Mouse (Mus musculus) urinary bladder, postnatal 10 days (tissue): ENCODE measurements around the gene Srgap2.
"Not testable (repeated sequence)": the region's sequence is repeated elsewhere in the genome, so short reads cannot be mapped to it uniquely, and the experiment has no call there.

ENCODE experiments used
- DNase-seq: peaks from one replicate; pipeline ENCODE4 v3.0.0; 2022; ENCODE audit warnings: low spot score

The Srgap2 gene

DNA sequence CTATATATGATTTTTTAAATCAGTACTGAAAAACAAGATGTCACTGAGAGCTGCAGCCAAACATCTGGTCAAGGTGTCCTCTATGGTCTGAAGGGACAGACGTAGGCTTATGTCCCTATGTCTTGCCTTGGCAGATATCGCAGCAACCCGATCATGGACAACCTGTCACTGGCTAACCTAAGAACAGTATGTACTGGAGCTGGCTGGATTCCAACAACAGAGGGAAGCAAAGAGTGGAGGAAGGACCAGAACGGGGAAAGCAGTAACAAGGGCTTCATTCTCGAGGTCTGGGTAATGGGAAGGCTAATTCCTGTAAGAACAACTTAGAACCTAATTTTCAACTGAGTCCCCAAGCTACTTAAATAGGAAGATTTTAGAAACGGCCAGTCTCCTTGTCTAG lies 238.2 kb downstream of the Srgap2 start:
- DNase-seq = no peak

DNA sequence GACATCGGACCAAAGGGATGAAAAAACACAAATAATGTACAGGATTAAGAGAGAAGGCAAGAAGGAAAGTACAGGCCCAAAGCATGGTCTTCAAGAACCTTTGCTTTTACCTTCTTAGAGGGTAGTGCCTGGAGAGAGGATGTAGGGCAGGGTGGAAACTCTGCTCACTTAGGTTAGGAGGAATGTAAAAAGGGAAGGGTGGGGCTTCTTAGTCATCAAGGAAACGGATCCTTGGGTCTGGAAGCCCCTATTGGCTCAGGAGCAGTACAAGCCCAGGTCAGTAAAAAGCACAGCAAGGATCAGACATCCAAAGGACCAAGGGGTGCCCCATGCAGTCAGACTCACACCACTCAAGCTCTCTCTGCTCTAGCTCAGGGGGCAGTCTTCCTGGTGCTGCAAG lies 239.9 kb downstream of the Srgap2 start:
- no peak for DNase-seq

DNA sequence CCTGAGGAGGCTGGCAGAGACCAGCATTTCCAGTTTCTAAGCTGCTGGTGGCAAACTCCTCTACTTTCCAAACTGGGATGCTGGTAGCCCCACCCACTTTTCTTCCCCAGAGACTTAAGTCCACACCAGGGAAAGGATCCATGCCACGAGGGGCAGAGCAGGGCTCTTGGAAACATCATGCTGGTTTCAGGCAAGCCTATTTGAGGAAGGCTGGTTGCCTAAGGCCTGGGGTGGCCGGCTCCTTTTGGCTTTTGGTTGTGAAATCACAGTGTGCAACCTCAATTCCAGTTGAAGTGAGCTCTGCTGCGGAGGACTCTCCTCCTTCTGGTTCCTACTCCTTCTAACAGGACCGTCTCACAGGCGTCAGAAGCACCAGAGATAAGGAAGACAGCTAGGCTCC lies 240.3 kb downstream of the Srgap2 start:
- DNase-seq = no peak

DNA sequence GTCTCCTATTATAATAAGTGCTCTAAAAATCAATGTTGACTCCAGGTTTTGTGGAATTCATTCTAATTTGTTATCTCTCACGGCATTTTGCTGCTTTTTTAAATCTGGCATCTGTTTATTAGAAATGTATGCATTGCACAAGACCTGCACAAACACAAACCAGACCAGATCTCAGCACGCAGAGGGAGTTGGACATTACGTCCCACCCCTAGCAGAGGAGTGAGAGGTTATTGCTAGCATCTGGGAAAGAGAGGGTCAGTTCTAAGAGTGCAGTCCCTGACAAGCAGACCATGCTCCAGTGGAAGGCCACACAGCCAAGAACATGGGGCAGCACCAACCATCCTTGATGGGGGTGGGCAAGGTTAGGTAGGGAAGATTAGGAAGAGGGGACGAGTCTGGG lies 242.5 kb downstream of the Srgap2 start:
- no peak for DNase-seq

DNA sequence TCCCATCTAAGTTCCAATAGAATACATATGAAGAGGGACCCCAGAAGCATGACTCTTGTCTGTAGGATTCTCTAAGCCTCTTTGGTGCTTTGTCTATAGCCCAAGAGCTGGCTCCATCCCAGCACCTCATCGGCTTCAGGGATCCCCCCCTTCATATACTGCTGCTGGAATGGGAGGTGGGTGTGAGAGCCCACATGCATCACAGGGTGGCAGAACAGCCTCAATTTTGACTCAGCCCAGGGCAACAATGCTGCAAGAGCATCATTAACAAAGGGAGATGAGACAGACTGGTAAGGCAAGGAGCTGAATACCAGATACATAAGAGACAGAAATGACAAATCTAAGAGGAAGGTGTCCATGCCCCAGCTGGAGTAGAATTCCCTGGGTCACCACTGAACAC lies 243.0 kb downstream of the Srgap2 start:
- DNase-seq = no peak

DNA sequence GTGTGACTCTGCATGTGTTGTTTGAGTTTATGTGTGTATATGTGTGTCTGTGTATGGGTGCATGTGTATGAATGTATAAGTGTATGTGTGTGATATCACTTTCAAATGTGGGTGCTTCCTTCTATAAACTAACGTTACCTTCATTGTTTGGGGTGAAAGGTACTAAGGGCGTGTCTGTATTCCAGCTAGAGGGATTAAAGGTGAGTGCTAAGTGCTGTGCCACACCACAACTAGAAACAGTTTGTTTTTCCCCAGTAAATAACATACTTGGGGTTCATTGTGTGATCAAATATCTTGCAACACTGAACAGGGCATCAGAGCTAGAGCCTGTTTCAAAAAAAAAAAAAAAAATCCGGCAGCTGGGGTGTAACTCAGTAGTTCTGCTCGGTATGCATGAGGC lies 245.4 kb downstream of the Srgap2 start:
- DNase-seq = no peak

DNA sequence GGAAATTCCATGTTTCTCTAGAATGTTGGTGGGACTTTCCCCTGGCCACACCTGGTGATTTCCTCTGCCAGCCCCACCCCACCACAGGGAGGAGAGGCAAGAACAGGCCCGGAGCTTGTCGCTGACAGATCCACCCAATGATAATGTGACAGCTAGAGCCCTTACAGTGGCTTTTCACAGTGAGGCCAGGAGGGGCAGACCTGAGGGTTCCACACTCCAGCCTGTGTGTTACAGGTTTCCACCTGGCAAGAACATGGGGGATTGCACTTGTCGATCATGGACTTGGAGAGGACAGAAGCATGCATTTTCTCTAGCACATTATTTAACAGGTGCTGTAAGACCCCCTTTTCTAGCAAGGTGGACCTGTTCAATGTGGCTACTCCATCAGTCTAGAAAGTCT lies 246.9 kb downstream of the Srgap2 start:
- DNase-seq = no peak

DNA sequence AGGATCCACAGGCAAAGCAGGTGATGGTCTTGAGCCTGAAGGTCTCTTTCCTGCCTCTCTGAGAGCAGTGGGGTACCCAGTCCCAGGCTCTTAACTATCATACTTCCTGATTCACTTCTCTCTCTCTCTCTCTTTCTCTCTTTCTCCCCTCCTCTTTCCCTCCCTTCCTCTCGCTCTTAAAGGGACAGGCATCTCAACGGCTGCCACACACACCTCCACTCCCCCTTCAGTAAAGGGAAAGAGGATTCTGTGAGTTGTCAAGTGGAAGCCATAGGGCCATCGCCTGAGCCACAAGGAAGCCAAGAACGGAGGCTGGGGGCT lies 247.7 kb downstream of the Srgap2 start, which contains the start of gene Ikbke:
Gene Ikbke, minus strand, starts transcription at position 151 of the 321 bp plus-strand sequence.
- DNase-seq = no peak

DNA sequence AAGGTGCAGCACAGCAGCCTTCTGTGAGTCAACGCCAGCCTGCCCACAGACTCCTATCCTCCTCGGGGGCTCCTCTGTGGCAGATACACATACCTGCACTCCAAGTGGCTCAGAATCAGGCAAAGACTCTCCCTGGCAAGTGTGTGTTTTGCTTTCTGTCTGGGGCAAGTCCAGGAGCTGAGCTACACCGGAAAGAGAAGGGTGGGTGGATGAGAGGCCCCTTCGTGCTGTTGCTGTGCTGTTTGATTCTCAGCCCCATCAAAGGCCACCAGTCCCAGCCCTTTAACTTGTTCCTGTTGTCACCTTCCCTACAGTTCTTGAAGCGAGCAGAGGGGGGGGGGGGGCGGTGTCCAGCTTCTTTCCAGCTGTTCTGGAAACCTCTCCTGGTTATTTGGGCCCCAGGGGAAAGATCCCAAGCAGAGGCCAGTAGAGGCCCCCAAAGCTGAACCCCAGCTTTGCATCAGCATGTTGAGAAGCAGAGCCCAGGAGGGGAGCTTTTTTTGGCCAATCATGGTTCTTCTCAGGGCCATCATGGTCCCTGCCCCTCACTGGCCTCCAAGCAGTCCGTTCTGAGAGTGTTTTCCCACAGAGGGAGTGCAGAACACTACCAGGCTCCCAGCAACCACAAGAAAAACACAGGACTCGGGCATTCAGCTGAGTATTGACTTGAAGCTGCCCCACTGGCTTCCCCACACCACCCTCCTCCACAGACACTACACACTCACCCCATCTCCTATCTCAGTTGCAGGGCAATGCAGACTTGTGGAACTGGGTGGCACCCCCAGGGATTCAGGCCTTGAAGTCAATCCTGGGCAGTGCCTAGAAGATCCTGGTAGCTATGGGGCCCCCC lies 248.3 kb downstream of the Srgap2 start:
- DNase-seq = no peak

DNA sequence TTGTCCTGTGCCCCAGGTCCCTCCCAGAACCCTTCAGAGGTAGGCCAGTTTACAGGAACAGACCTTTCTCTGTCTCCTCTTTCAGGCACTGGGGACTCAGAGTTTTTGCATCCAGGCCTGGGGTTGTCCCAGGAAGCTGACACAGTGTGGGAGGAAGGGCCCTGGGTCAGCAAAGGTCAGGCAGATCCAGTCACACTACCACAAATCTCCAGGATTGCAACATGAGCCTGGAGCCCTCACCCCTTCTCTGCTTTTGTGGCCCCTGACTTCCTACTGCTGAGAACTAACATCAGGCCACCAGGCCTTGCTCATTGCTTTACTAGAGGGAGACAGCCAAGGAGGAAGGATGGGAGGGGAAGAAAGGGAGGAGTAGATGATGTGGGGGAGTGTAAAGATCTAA lies 250.3 kb downstream of the Srgap2 start:
- DNase-seq = no peak

DNA sequence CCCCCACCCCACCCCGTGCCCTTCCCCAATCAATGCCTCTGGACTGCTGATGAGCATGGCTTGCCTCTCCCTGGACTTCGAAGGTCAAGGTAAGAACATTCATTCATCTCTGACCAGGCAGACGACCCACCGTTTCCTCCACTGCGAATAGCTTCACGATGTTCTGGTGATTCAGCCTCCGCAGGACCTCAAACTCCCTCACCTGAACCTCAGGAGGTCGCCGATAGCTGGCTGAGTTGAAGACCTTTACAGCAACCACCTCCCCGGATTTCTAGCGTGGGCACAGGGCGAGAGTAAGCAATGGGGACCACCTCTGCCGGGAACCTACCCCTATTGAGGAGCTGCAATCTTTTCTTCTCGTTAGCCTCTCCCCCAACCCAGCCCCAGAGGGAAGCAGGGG lies 251.6 kb downstream of the Srgap2 start:
- no peak for DNase-seq

DNA sequence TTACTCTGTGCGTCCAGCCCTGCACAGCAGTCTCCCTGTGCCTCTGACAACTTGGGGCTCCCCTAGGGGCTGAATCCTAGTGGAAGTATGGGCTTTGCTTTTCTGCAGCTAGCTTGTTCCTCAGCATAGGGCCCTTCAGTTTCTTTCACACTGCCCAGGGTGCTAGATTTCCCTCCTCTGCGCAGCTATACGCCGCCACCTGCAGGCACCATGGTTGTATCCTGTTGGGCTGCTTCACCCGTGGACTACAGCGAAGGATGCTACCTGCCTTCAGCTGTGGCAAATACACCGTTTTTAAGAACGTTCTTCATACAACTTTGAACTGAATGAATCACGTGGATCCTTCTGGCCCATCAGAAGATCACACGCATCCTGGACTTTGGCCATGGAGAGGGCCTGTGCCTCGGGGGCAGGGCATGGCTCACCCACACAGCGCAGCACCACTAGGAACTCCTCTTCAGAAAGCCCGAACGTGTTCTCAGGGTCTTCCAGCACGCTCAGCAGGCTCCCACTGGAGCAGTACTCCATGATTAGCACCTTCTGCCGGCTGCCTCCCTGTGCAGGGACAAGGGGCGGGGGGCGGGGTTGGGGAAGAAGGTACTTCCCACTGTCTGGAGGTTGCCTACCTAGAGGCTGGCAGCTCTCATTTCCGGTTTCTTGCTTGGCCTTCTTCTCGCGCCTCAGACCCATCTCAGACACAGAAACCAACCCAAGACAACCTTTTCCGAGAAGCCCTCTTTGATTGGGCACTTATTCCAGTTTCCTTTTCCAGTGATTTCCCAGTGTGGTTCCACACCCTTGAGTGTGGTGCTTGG lies 252.2 kb downstream of the Srgap2 start:
- no peak for DNase-seq

DNA sequence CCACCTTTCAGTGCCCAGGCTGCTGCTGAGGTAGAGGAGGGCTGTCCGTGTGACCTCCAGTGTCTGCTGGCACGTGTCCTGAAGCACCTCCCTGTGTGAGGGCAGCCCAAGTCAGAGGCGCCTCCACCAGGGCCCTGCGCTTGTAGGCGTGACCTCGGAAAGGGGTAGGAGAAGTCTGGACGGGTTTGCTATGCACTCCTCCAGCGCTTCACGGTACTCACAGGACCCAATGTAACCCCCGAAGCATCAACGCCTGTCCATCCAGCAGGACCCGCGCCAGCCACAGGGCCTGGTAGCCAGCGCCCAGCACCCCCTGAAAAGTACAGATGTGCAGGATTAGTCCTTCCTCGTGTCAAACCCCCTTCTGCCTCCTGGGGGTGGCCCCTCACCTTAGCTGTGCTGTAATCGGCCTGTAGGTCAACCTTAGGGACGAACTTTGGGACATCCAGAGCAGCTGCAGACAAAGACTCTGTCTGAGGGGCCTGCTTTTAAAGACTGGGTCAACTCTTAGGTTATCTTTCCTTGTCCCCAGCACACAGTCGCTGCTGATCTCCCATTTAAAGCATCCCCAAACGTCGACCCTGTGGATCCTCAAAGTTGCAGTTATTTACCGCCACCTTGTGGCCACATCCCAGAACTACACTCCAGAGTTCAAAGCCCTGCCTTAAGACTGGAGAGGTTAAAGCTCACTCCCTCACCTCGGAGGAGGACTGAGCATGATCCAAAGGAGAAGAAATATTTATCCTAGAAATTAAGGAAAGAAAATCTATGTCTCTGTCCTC lies 257.2 kb downstream of the Srgap2 start:
- no peak for DNase-seq

DNA sequence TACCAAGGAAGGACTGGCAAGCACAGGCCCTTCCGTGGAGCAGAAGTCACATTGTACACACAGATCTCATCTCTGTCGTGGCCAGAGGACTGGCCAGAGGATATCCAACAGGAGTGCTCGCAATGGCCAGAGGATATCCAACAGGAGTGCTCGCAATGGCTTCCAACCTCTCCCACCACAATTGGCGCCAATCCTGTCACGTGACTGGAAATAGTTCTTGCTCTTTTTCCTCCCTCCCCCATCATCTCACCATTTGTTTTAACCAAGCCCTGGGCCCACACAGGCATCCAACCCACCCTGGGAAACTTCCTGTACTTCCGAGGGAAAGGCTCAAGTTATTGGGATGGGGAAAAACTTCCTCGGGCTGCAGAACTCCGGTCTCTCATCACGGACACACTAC lies 258.4 kb downstream of the Srgap2 start:
- no peak for DNase-seq

DNA sequence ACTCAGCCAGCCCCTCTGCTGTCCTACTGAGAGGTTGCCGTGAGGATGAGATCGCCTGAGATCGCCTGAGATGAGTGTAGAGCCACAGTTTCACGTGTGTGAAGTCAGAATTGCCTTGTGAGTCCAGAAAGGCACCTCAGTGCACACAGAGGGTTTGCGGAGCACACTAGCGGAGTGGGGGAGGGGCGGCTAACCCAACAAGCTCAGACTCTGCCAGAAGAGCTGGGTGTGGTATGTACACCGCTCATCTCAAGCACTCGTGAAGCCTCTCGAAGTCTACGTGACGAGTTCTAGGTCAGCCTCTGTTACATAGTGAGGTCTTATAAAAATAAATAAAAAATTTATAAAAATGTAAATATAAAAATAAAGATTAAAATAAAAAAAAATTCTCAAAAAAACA lies 263.2 kb downstream of the Srgap2 start:
- no peak for DNase-seq

DNA sequence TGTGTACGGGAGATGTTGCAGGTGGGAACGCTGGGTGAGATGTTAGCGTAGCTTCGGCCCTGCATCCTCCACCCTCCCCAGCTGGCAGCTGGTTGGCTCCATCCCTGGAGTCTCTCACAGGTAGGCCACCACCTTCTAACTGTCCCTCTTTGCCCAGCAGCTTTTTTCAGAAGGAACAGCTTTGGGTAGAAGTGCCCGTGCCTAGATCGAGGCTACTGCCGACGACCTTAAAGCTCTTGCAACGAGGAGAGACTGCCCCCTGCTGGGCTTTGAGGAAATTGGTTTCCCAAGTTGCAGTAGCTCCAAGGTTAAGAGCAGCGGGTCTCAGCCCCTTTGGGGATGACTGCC lies 266.9 kb downstream of the Srgap2 start:
- no peak for DNase-seq

DNA sequence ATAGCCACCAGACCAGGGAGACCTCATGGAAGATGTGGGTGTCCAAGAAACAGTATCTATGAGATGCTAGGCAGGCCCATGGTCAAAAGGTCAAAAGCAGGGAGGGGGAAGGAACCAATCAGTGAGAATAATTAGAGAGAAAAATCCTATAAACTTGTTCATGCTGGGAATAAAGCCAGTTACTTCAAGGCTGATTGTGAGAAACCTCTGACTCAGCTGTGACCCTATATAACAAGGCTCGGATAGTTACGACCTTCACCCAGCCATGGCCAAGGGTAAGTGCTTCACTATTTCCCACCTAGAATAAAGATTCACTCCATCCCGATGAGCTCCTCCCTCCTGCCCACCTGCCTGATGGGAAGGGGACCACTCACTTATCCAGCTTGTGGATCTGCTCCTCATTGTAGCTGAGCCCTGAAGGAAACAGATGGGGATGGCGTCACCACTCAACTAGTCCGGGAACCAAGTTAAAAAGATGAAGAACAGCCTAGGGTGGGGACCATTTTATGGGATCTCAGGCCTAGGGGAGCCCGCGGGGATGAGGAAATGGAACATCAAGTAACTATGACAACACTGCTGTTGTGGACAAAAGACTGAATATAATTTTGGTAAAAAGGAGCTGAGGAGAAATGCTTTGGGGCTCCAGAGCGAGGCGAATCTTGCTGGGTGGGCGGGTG lies 267.4 kb downstream of the Srgap2 start:
- DNase-seq = no peak

DNA sequence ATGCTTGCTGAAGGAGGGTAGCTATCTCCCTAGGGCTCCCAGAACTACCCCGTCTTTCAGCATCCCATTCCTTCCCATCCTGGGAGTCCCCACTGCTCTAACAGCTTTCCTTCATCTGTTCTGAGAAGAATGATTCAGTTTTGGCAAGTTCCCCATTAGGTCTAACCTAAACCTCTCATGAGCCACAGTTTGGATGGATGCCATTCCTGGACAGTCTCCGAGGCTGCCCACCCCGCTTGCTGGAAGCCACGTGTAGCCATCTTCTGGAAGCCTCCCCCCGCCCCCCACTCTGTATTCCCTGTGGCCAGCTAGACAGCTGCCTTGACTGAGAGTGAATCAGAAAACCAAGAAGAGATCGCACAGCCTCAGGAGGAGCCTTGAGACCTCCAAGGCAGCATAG lies 269.9 kb downstream of the Srgap2 start:
- DNase-seq = no peak

DNA sequence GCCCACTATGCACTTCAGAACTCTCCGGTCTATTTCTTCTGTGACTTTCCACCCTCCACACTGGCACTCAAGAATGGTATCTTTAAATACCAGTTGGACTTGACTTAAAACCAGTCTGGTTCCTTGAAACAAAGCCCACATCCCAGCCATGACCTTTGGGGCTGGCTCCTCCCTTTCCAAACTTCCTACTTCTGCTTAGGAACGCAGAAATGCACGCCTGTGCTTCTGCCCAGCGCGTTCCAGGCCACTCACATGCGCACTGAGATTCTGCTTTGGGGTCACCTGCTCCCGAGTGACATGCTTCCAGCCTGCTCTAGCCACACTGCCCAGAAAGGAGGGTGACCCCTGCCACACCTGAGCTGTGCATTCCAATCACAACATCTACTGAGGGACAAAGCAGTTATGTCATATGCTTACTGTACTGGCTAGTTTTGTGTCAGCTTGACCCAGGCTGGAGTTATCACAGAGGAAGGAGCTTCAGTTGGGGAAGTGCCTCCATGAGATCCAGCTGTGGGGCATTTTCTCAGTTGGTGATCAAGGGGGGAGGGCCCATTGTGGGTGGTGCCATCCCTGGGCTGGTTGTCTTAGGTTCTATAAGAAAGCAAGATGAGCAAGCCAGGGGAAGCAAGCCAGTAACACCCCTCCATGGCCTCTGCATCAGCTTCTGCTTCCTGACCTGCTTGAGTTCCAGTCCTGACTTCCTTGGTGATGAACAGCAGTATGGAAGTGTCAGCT lies 274.5 kb downstream of the Srgap2 start:
- not testable (repeated sequence) for DNase-seq

DNA sequence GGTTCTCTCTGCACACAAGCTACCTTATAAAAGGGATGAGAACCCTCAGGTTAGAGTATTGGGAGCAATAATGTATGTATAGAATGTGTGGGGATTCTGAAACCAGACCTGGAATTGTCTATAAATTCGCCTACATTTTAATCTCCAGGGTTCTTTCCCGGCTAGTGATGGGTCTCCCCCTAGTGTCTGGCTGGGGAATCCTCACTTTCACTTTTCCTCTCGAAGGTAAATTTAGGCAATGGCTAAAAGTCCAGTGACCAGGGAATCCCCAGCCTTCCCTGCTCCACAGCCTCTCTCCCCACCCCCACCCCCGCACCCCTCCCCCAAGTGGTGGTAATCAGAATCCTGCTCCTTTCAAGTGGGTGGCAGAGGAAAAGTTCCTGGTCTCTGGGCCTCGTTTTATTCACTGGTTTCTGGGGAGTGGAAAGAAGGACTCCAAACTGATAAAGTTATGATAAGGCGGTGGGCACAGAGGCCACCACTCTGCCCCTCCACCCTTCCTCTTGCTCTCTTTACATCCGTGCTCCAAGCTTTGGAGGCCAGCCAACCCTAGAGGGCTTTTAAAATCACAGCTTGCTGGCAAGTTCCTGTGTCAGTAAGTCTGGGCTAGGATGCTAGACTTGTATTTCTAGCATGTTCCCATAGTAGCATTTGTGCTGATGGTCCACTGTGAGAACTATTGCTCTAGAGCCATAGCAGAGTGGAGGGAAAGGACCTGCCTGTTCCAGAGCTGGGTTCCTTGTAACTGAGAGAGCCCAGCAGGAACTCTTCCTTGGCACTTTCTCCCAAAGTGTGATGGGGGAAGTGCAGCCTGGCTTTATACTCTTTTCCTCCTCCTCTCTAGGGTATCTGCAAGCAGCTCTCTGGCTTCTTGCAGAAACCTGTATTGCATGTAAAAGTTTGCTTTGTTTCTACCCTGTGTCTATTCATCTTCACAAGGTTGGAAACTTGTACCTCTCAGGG lies 280.4 kb downstream of the Srgap2 start:
- DNase-seq = no peak
